Mouse (Mus musculus) forelimb bud, embryonic 11.5 days (tissue): ENCODE results near the gene N4bp1.

Experiments
- DNase-seq: peaks from one replicate; pipeline ENCODE4 v3.0.0-alpha.2; 2012; ENCODE audit warnings: low read depth, low spot score

The N4bp1 gene

GRCm38 (mm10) chr8:86826538-86826937 is 58.5 kb downstream of the N4bp1 start:
- DNase-seq = no peak

- no peak for DNase-seq
Observed at GRCm38 (mm10) chr8:86825674-86826448, 59.2 kb downstream of the N4bp1 start.

- DNase-seq = no peak
Observed at GRCm38 (mm10) chr8:86824735-86825134, 60.3 kb downstream of the N4bp1 start.

GRCm38 (mm10) chr8:86820756-86821201 is 64.3 kb downstream of the N4bp1 start:
- DNase-seq = peak; percentile 81

- DNase-seq = no peak
Observed at GRCm38 (mm10) chr8:86820186-86820755, 64.8 kb downstream of the N4bp1 start.

- DNase-seq = no peak
Observed at GRCm38 (mm10) chr8:86819426-86819825, 65.6 kb downstream of the N4bp1 start.

- no peak for DNase-seq
Observed at GRCm38 (mm10) chr8:86808990-86809960, 75.8 kb downstream of the N4bp1 start.

- DNase-seq = no peak
Observed at GRCm38 (mm10) chr8:86808239-86808638, 76.8 kb downstream of the N4bp1 start.

- no peak for DNase-seq
Observed at GRCm38 (mm10) chr8:86801988-86802387, 83.1 kb downstream of the N4bp1 start.

GRCm38 (mm10) chr8:86800966-86801365 is 84.1 kb downstream of the N4bp1 start:
- peak; percentile 29 for DNase-seq

GRCm38 (mm10) chr8:86798141-86798540 is 86.9 kb downstream of the N4bp1 start:
- DNase-seq = no peak

- no peak for DNase-seq
Observed at GRCm38 (mm10) chr8:86797705-86798104, 87.4 kb downstream of the N4bp1 start.

GRCm38 (mm10) chr8:86794716-86795115 is 90.3 kb downstream of the N4bp1 start:
- no peak for DNase-seq

- DNase-seq = no peak
Observed at GRCm38 (mm10) chr8:86791542-86791941, 93.5 kb downstream of the N4bp1 start.

- DNase-seq = no peak
Observed at GRCm38 (mm10) chr8:86789576-86789975, 95.5 kb downstream of the N4bp1 start.

GRCm38 (mm10) chr8:86787891-86788420 is 97.1 kb downstream of the N4bp1 start:
- DNase-seq = no peak

- no peak for DNase-seq
Observed at GRCm38 (mm10) chr8:86786498-86786897, 98.6 kb downstream of the N4bp1 start.

- no peak for DNase-seq
Observed at GRCm38 (mm10) chr8:86781094-86781493, 104.0 kb downstream of the N4bp1 start.

- no peak for DNase-seq
Observed at GRCm38 (mm10) chr8:86779207-86779606, 105.9 kb downstream of the N4bp1 start.

- DNase-seq = no peak
Observed at GRCm38 (mm10) chr8:86769945-86770715, 114.9 kb downstream of the N4bp1 start.

- no peak for DNase-seq
Observed at GRCm38 (mm10) chr8:86768499-86768898, 116.6 kb downstream of the N4bp1 start.
